Mouse (Mus musculus): Measurements from ENCODE around the gene Nadsyn1.

The Nadsyn1 gene

DNA sequence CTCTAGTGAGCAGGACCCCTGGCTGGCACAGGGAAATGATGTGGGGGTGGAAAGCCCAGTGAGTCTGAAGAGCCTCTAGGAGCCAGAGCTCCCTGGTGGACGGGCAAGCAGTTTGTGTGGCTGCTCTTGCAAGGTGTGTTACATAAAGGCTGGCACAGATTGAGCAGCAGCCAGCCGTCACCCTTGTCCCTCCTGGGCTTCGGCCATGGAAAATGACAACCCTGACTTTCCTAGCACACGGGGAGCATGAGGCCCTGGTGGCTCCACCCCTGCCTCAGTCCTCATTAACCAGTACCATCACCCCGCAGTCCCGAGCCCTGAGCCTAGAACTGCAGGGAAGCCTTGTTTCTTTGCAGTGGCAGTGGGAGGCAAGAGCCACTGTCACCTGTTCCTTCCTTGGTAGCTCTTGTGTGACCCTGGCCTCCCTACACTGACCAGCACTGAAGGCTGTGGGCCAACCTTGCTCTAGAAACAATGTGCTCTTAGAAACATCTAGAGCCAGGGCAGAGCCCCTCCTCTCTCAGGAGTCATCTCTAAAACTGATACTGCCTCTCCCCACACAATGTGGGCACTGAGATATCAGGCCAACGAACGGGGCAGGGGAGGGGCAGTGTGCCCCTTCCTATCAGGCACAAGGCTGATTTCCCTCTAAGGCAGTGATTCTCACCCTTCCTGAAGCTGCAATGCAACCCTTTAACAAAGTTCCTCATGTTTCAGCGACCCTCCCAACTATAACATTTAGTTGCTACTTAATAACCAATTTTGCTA lies 67.1 kb downstream of the Nadsyn1 start:
- no peak for DNase-seq (ENCODE audit: low read depth, low spot score)

DNA sequence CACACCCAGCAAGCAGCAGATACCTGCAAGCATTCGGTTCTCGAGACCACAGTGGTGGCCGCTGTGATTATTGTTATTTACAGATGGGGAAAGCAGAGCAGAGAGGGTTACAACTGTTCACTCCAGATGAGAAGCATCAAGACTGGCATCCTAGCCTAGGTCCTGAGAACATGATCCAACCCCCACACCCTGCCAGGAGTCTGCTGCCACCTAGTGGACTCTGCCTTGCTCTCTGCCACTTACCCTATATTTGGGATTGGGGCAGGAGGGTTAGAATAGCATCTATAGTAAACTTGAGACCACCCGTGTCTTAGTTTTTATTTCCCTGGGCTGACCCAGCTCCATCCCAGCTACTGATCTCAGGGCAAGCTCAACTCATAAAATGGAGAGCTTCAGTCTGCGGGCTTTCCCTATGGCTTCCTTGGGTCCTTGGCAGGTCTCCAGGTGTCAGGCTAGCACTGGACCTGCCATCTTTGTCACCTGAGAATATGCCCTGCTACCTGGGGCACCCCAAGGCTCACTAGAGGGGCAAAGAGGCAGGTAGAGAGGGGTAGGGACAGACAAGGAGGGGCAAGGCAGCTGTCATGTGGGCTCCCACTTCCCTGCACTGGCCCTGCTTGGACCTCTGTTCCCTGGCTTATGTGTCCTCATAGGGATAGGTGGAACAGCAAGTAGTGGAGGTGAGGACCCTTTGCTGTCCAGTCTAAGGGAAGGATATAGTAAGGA lies 68.5 kb downstream of the Nadsyn1 start:
- DNase-seq (ENCODE audit: low read depth, low spot score) = no peak

DNA sequence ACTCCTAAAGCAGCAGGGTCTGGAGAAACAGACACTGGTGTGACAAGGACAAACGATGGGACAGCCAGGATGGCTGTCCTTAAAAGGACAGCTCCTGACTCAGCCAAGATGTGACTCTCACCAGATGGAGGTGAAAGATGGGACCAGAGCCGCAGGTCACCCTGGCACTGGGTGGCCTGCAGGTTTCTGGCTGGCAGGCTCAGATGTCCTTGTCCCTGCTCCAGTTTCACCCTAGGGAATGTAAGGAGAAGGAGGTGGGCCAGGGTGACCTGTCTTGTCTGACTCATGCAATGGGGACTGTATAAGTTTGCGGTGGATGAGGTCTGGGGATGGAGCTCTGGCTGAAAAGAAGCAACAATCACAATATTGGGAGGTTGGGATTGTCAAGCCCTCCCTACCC lies 70.0 kb downstream of the Nadsyn1 start:
- no peak for DNase-seq (ENCODE audit: low read depth, low spot score)

DNA sequence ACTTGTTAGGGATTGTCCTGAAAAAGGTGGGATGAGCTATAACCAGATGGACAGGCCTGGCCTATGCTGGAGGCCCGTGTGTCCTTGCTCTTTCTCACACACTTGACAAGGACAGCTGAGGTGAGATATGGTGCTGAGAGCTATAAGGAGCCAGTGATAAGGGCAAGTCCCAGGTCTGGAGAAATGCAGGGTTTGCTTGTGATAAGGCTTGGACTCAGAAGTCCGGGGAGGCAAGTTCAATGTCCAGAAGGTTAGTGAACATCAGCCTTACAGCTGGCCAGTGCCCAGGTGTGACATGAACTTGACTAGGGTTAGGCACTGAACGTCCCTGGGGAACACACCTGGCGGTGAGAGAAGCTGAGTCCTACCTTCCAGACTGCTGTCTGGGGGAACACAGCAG lies 70.6 kb downstream of the Nadsyn1 start:
- DNase-seq (ENCODE audit: low read depth, low spot score) = no peak

DNA sequence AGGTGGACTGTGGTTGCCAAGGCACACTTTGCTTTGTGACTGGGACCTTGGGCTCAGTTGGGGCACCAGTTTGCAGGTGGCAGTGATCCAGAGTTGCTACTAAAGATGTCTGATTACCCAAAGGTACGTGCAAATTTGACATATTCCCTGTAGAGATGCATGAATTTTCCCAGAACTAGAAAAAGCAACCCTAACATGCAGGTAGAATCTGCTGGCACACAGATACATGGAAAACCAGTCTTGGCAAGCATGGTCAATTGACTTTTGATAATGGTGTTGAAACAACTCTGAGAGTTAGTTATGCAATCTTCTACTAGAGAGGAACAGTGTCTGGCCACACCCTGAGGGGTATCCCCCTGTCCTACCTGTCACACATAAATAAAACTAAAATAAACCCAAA lies 71.3 kb downstream of the Nadsyn1 start:
- DNase-seq (ENCODE audit: low read depth, low spot score) = no peak

DNA sequence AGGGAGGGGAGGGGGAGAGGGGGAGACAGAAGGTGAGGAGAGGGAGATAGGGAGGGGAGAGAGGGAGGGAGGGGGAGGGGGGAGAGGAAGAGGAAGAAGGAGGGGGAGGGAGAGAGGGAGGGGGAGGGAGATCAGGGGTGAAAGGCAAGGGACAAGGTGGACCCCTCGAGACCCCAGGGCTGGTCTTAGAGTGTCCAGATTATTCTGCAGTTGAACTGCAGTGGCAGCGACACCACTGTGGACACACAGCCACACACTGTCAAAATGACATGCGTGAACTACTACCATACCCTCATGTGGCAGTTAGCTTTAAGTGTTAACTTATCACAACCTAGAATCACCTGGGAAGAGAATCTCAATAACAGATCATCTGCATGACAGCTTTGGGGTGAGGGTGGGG lies 73.6 kb downstream of the Nadsyn1 start:
- DNase-seq (ENCODE audit: low read depth, low spot score) = no peak

DNA sequence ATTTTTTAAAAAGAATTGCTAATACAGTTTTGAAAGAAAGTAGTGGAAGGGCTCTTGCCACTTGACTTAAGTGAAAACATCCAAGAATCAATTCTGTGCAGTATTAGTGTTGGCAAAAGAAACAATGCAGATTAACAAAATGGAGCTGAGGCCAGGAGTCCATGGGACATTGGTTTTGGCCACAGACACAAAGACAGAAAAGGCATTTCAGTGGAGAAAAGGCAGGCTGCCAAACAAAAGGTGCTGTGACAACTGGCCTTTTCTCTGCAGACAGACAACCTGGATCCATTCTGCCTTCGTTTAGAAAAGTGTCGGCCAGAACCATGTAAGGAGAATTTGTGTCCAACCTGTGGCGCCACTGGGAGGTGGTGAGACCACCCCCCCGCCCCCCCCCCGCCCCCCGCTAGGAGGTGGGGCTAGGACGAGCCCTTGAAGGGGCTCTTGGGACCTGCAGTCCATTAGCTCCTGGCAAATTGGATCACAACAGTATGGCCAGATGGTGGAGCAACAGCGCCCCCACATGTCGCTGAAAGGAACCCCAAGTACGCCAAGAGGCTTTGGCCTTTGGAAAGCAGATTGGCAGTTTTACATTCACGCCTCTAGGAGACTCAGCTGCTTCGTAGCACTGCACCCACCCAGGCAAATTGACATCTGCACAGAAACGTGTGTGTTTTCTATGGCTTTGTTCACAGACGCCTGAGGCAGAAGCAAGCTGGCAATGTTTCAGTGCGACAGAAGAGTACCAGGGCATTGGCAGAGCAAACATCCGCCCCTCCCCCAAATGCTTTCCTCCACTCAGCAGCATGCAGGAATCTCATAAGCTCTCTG lies 74.4 kb downstream of the Nadsyn1 start:
- peak; percentile 62 for DNase-seq (ENCODE audit: low read depth, low spot score)

All from retina, adult 2 months (tissue).